Mouse (Mus musculus): Measurements from ENCODE around the gene Tspan9.

DNA sequence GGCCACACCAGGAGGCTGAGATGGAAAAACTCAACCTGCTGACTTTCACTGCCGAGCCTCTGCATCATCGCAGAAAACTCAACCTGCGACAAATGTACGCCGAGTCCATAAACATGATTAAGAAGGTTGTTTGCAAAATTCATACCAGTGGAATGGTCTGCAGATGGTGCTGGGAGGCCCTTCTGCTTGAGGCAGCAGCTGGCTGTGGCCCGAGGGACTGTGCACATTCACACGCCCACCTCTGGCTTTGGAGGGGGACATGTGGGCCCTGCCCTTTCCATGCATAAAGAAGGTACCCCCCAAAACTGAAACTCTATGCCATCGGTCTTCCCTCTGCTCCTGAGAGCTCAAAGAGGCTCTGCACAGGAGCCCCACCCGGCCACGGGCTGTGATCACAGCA is 141.3 kb downstream of the Tspan9 start:
- TF ChIP-seq CTCF (IDR thresholded peaks at IDR 0.05; ENCODE audit: borderline replicate concordance, extremely low read depth, insufficient read depth, insufficient read length) (no peak), POLR2A (IDR thresholded peaks at IDR 0.05; ENCODE audit: borderline replicate concordance, extremely low read depth, insufficient read depth, insufficient read length, poor library complexity, severe bottlenecking) (no peak)
